Mouse (Mus musculus) thymus, adult 2 months (tissue): ENCODE results near the gene 1700025C18Rik.

Experiments used
- CTCF ChIP-seq: fragments of 200-500 bp; IDR thresholded peaks from 2 replicates; pipeline ENCODE4 v1.5.1; 2012; ENCODE audit warnings: mild to moderate bottlenecking, control low read depth, low read length, moderate library complexity, borderline replicate concordance; ENCODE audit not compliant: control insufficient read depth, poor library complexity, insufficient read depth; ENCODE audit errors: extremely low read depth
- POLR2A ChIP-seq: fragments of 200-500 bp; IDR thresholded peaks from 2 replicates; pipeline ENCODE4 v1.6.1; 2012; ENCODE audit warnings: mild to moderate bottlenecking, low read length, control low read depth, moderate library complexity; ENCODE audit not compliant: control insufficient read depth, poor library complexity, insufficient read depth; ENCODE audit errors: extremely low read depth

DNA sequence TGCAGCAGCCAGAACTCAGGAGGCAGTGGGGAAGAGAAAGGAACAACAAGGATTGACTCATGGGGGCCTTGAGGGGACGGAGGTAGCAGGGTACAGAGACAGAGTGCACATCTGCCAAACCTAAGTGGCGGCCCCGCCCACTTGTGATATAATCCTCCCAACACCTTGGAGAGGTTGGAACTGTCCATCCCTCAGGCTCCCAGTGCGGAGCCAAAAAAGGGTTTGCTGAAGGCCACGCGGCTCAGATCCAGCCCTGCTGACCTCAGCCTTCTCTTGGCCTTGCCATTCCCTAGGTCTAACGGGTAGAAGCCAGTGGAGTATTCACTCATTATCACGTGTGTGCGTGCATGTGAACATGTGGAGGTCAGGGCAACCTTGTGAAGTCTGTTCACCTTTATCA is 9.9 kb downstream of the 1700025C18Rik start:
- TF ChIP-seq CTCF: no peak
- TF ChIP-seq POLR2A: no peak
